Mouse (Mus musculus) hindbrain, embryonic 14.5 days (tissue): ENCODE results near the gene Chn2. TPM values are rescaled to one million over a fixed set of nuclear protein-coding genes. Genes with fewer than 3 reads are reported as not detected.
A peak's percentile ranks its signal among the peaks of the same experiment; 100 is the strongest.
"Not testable (repeated sequence)": the region's sequence is repeated elsewhere in the genome, so short reads cannot be mapped to it uniquely, and the experiment has no call there.

Experiments
- ATAC-seq: fragments of 200-750 bp; cut with Nextera tagmentation; 2 replicates; pipeline ENCODE4 v1.8.0; 2017; ENCODE audit warnings: moderate number of reproducible peaks, mild to moderate bottlenecking, moderate TSS enrichment, moderate library complexity; ENCODE audit not compliant: low FRiP score
- DNase-seq: peaks from one replicate; pipeline ENCODE4 v3.0.0-alpha.2; 2015; ENCODE audit warnings: low spot score
- H3K27ac ChIP-seq: fragments of 300-500 bp; sonication (generic); 2 replicates; pipeline ENCODE4 v1.5.1; 2014; ENCODE audit warnings: mild to moderate bottlenecking, moderate library complexity
- H3K27me3 ChIP-seq: fragments of 300-500 bp; sonication (generic); 2 replicates; pipeline ENCODE4 v1.6.1; 2014; ENCODE audit warnings: mild to moderate bottlenecking, low read length, mixed read lengths; ENCODE audit not compliant: control insufficient read depth, insufficient read depth
- H3K36me3 ChIP-seq: fragments of 300-500 bp; sonication (generic); replicated peaks from 2 replicates; pipeline ENCODE4 v1.6.1; 2014; ENCODE audit not compliant: control insufficient read depth, insufficient read depth
- H3K4me1 ChIP-seq: fragments of 300-500 bp; sonication (generic); replicated peaks from 2 replicates; pipeline ENCODE4 v1.6.1; 2014; ENCODE audit warnings: antibody characterized with exemption, low read length, mixed read lengths; ENCODE audit not compliant: control insufficient read depth, insufficient read depth
- H3K4me2 ChIP-seq: fragments of 300-500 bp; sonication (generic); replicated peaks from 2 replicates; pipeline ENCODE4 v1.6.1; 2014; ENCODE audit warnings: mild to moderate bottlenecking, moderate library complexity
- H3K4me3 ChIP-seq: fragments of 300-500 bp; sonication (generic); replicated peaks from 2 replicates; pipeline ENCODE4 v1.5.1; 2014; ENCODE audit warnings: mild to moderate bottlenecking, low read length
- H3K9ac ChIP-seq: fragments of 300-500 bp; sonication (generic); 2 replicates; pipeline ENCODE4 v1.6.1; 2014
- H3K9me3 ChIP-seq: fragments of 300-500 bp; sonication (generic); 2 replicates; pipeline ENCODE4 v1.6.1; 2016; ENCODE audit warnings: low read length; ENCODE audit not compliant: control insufficient read depth
- WGBS: fragments of 180-500 bp; shearing (Covaris S2); extraction: QIAGEN DNeasy Blood & Tissue Kit; methylation state at CpG from one replicate; pipeline ENCODE4 v1.1.7; 2014; 5-methylcytosine and 5-hydroxymethylcytosine counted together
- polyA plus RNA-seq: library from polyadenylated mRNA; unstranded; fragments of >200 nt; fragmentation: Nextera tagmentation; extraction: Ambion mirVana; gene quantifications from 2 replicates; pipeline ENCODE4 v1.2.1, GENCODE M21; 2014

Gene Chn2
- polyA plus RNA-seq, 1 experiment from 2014 or later = 28.3 TPM

GRCm38 (mm10) chr6:54171385-54171784 is 132.0 kb downstream of the Chn2 start:
- DNase-seq = no peak
- ATAC-seq = no peak
- Histone ChIP-seq H3K9ac (no peak overlapping the region), H3K36me3 (no peaks in the 10 kb centered on the region), H3K9me3 (no peaks in the 10 kb centered on the region), H3K4me3 (no peak overlapping the region), H3K4me2 (no peak overlapping the region), H3K27ac (no peak overlapping the region), H3K27me3 (no peaks in the 10 kb centered on the region), H3K4me1 (peaks cover 7% of the 10 kb centered on the region; the same call in 1 of the 2 replicates)
- 74% methylated on average over 6 of the region's 6 CpGs for WGBS

DNA sequence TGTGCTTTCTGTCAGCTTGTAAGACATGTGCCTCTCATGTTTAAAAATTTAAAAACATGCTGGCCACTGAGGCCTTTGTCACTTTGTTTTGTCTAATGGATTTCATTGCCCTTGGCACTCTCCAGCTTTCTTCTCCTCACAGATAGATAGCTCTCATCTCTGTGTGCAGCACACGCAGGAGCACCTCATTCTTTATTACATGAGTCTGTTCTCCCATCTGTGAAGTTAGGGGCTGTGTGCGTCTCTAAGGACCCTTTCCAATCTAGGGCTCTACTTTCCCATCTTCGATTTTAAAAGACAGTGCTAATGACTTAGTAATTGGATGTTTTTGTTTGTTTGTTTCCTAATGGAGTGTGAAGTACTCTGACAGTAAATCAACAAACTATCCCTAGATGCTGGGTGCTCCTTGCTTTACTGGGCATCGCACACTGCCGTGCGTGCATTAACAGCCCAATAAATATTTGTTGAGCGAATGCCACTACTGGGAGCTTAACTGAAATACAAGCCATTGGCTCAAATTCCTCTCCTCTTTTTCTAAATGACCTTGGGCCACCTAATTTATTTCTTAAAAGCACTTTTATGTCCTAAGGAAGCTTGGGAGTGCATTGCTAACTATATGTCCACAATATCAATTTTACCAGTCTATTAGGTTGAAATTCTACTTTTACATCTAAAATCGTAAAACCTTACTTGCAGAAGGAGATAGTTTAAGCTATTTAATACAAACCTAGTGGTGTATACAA is 136.3 kb downstream of the Chn2 start:
- no peaks in the 10 kb centered on the region for H3K4me1 ChIP-seq
- no peak overlapping the region for H3K27ac ChIP-seq
- H3K4me3 ChIP-seq = no peak overlapping the region
- H3K9me3 ChIP-seq = no peaks in the 10 kb centered on the region
- ATAC-seq = no peak
- DNase-seq = no peak
- no peak overlapping the region for H3K9ac ChIP-seq
- WGBS = 71% methylated on average over 8 of the region's 8 CpGs
- no peaks in the 10 kb centered on the region for H3K27me3 ChIP-seq
- H3K4me2 ChIP-seq = no peak overlapping the region
- no peaks in the 10 kb centered on the region for H3K36me3 ChIP-seq

- H3K4me2 ChIP-seq, H3K27me3 ChIP-seq, H3K27ac ChIP-seq, ATAC-seq, H3K36me3 ChIP-seq, H3K9me3 ChIP-seq, H3K4me1 ChIP-seq, DNase-seq, H3K4me3 ChIP-seq, H3K9ac ChIP-seq: not testable (repeated sequence)
- 94% methylated on average over 6 of the region's 6 CpGs for WGBS
These were observed 137.7 kb downstream of the Chn2 start for GRCm38 (mm10) chr6:54177081-54177480.

DNA sequence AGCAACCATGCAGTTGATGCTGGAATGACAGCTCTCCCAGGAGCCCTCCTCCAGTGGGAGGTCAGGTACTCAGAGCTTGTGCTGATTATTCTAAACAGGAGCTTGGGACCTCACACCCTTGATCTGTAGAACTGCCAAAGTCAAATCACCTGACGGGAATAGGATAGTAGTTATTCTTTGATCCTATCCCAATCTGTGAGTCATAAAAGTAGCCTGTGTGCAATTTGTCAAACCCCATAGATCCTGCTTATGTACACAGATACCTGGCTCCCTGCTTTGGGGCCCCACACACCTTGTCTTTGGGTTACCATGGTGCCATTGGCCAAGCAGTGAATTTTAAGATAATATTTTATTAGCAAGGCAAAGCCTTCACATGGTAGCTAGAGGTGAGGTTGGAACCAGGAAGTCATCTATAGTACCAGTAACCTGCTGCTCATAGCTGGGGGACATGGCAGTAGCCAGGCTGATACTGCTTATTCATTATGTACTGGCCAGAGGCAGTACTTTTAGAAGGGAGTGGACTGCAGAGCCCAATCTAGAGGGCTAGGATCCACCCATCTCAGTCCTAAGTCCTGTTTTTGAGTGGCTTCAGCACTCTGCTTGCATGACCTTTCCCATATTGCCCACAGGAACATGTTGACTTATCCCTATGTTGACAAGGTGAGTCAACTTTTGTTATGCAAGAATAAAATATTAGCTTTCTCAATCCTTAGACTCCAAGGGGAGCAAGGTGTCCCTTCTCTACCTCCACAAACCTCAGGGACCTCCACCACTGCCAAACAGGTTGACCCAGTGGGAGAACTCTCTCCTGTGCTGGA is 139.9 kb downstream of the Chn2 start:
- Histone ChIP-seq H3K4me1 (peaks cover 6% of the 10 kb centered on the region; the same call in 1 of the 2 replicates), H3K27ac (no peak overlapping the region), H3K27me3 (no peaks in the 10 kb centered on the region), H3K36me3 (no peaks in the 10 kb centered on the region), H3K4me2 (no peak overlapping the region), H3K9me3 (no peaks in the 10 kb centered on the region), H3K4me3 (no peak overlapping the region), H3K9ac (no peak overlapping the region)
- DNase-seq (no peak), ATAC-seq (no peak)
- 80% methylated on average over 1 of the region's 1 CpGs for WGBS

- DNase-seq = no peak
- Histone ChIP-seq H3K4me3 (no peak overlapping the region), H3K27ac (no peak overlapping the region), H3K4me2 (no peak overlapping the region), H3K4me1 (peaks cover 6% of the 10 kb centered on the region; the same call in 1 of the 2 replicates), H3K9me3 (no peaks in the 10 kb centered on the region), H3K36me3 (no peaks in the 10 kb centered on the region), H3K9ac (no peak overlapping the region), H3K27me3 (no peaks in the 10 kb centered on the region)
- 92% methylated on average over 6 of the region's 6 CpGs for WGBS
- no peak for ATAC-seq
These were observed 140.5 kb downstream of the Chn2 start for GRCm38 (mm10) chr6:54179874-54180212.

DNA sequence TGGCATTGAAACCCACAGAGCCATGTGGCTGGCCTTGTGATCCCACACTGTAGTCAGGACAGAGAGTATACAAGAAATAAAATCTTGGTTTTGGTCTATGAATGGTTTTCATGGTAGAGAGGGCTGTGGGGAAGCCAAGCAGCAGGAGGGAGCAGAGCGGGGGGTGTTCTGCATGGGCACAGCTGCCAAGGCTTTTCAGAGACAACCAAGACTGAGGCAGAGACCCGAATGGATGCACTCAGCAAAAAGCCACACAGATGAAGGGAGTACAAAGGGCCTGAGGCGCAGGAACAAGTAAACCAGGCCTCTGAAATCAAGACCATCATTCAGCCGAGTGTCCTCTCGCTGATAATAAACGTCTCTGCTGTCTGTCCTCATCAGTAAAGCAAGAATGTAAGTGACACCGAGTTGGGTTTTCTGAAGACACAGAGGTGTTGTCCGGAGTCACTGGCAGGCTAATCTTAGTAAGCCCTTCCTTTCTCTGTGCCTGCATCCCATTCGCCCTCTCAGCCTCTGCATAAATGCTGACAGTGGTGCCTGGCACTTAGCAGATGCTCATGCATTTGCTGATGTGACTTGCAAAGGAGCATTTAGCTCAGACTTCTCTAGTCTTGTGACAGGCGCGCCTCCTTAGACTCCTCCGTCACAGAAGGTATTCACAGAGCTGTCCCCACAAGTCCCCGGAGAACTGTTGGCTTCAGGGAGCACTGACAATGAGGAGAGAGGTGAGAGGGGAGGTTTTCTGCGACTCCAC is 144.6 kb downstream of the Chn2 start:
- DNase-seq (no peak), ATAC-seq (peak; percentile 31; the same call in 1 of the 2 replicates)
- Histone ChIP-seq H3K9me3 (no peaks in the 10 kb centered on the region), H3K27me3 (no peaks in the 10 kb centered on the region), H3K4me3 (no peak overlapping the region), H3K9ac (peak overlapping the region; percentile 16; the same call in 1 of the 2 replicates), H3K36me3 (no peaks in the 10 kb centered on the region), H3K27ac (peak overlapping the region; percentile 51), H3K4me1 (peaks cover 6% of the 10 kb centered on the region; the same call in 1 of the 2 replicates), H3K4me2 (no peak overlapping the region)
- WGBS = 46% methylated on average over 14 of the region's 14 CpGs

DNA sequence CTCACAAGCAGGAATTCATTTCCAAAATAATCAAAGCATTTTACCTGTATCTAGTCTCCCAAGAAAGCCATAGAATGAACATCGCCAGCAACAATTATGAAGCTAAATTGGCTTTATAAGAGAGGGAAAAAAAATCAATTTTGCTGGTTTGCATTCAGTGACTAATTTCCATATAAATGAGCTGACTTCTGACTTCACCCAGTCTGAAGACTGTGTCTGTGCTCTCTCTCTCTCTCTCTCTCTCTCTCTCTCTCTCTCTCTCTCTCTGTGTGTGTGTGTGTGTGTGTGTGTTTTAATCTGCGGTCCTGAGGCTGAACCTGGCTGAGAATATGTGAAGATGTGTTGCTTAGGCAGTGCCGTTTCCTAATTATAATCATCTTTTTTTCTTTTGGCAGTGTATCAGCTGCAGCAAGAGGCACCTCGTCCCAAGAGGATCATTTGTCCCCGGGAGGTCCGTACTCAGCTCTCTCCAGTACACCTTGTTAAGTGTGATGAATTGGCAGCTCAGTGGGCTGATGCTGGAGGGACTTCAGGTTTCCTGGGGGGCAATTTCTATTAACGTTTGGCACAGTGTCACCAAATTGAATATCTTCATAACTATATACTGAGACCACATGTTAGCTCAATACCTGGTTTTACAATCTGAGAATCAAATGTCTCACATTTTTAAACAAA is 154.4 kb downstream of the Chn2 start:
- Histone ChIP-seq H3K4me1 (peaks cover 16% of the 10 kb centered on the region), H3K9me3 (0 out of 2 replicates have a peak, but pooled peaks cover 2% of the 10 kb centered on the region), H3K4me2 (no peak overlapping the region), H3K27me3 (no peaks in the 10 kb centered on the region), H3K27ac (peak overlapping the region; percentile 60), H3K4me3 (no peak overlapping the region), H3K9ac (no peak overlapping the region), H3K36me3 (no peaks in the 10 kb centered on the region)
- 18% methylated on average over 7 of the region's 7 CpGs for WGBS
- ATAC-seq (peak; percentile 62; the same call in 1 of the 2 replicates), DNase-seq (peak; percentile 60)

- WGBS = 88% methylated on average over 5 of the region's 5 CpGs
- ATAC-seq (no peak), DNase-seq (no peak)
- peaks cover 21% of the 10 kb centered on the region for H3K4me1 ChIP-seq
- no peak overlapping the region for H3K27ac ChIP-seq
- no peak overlapping the region for H3K9ac ChIP-seq
- H3K4me2 ChIP-seq = no peak overlapping the region
- no peak overlapping the region for H3K4me3 ChIP-seq
- no peaks in the 10 kb centered on the region for H3K27me3 ChIP-seq
- no peaks in the 10 kb centered on the region for H3K36me3 ChIP-seq
- H3K9me3 ChIP-seq = no peaks in the 10 kb centered on the region
These were observed 158.6 kb downstream of the Chn2 start for GRCm38 (mm10) chr6:54197821-54198412.
